Mouse (Mus musculus) cerebellum, adult 2 months (tissue): Measurements from ENCODE around the gene Bbs9.

Experiments
- CTCF ChIP-seq: fragments of 200-500 bp; IDR thresholded peaks from 2 replicates; pipeline ENCODE4 v1.5.1; 2011; ENCODE audit warnings: low read depth, mild to moderate bottlenecking, control low read depth, low read length, moderate library complexity, borderline replicate concordance; ENCODE audit not compliant: insufficient read depth
- POLR2A ChIP-seq: fragments of 200-500 bp; IDR thresholded peaks from 2 replicates; pipeline ENCODE4 v1.6.1; 2011; ENCODE audit warnings: low read length, control low read depth, borderline replicate concordance; ENCODE audit not compliant: insufficient read depth

DNA sequence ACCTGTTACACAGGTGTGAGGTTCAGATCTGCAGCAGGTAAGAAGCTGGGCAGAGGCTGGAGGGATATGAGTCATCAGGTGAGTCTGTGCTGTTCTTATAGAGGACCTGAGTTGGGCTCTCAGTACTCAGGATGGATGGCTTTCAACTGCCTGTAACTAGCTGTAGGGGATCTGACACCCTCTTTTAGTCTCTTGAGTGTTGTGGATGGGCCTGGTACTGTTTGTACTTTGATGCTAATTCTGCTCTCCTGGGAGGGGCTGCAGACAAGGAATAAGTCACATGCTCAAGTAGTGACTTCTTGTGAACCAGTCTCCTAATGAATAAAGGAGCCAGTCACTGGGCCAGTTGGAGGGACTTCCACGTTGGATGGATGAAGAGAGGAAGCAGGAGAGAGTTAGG lies 257.1 kb downstream of the Bbs9 start:
- TF ChIP-seq POLR2A (no peak), CTCF (no peak)
